Mouse (Mus musculus) CH12.LX (cell line): Measurements from ENCODE around the gene Kcnj11. TPM values are rescaled to one million over a fixed set of nuclear protein-coding genes. Genes with fewer than 3 reads are reported as not detected.

Experiments used
- DNase-seq: peaks from one replicate; pipeline ENCODE4 v3.0.0-alpha.2; 2013; ENCODE audit errors: extremely low read depth
- H3K27ac ChIP-seq: 2 replicates; pipeline ENCODE4 v1.5.1; 2012; ENCODE audit warnings: low read depth, mild to moderate bottlenecking, control low read depth, moderate library complexity; ENCODE audit not compliant: insufficient read depth
- H3K27me3 ChIP-seq: replicated peaks from 2 replicates; pipeline ENCODE3; 2012; ENCODE audit warnings: inconsistent platforms
- H3K36me3 ChIP-seq, 2 experiments: replicated peaks in 1 of 2; 2 replicates each; pipeline versions ENCODE3 to v1.6.1; 2012; ENCODE audit warnings: inconsistent platforms in 1 of 2, low read length in 1 of 2, mild to moderate bottlenecking in 1 of 2, mixed read lengths in 1 of 2, moderate library complexity in 1 of 2; ENCODE audit not compliant: control insufficient read depth in 1 of 2, insufficient read depth in 1 of 2
- H3K4me1 ChIP-seq, 2 experiments: 2 replicates each; pipeline ENCODE4 v1.6.1; 2012; ENCODE audit warnings: inconsistent platforms in 1 of 2, moderate library complexity in 1 of 2; ENCODE audit not compliant: insufficient read depth in 2 of 2, control insufficient read depth in 1 of 2
- H3K4me2 ChIP-seq: 2 replicates; pipeline ENCODE4 v1.6.1; 2012; ENCODE audit warnings: low read depth, mild to moderate bottlenecking, control low read depth; ENCODE audit not compliant: poor library complexity, insufficient read depth, severe bottlenecking
- H3K4me3 ChIP-seq, 3 experiments: fragments of 150-350 bp in 1 of 3; sonication (generic) in 1 of 3; replicated peaks in 1 of 3; 2 replicates each; pipeline versions ENCODE3 to v1.5.1; 2011 to 2012; ENCODE audit warnings: low read depth in 2 of 3, low read length in 2 of 3, mild to moderate bottlenecking in 2 of 3, moderate library complexity in 2 of 3, control low read depth in 1 of 3, improper control_type of control experiment in 1 of 3, inconsistent platforms in 1 of 3, mixed read lengths in 1 of 3; ENCODE audit not compliant: poor library complexity in 1 of 3
- H3K79me2 ChIP-seq: replicated peaks from 2 replicates; pipeline ENCODE4 v1.6.1; 2012; ENCODE audit warnings: mild to moderate bottlenecking, moderate library complexity; ENCODE audit not compliant: control insufficient read depth, poor library complexity, insufficient read depth, severe bottlenecking; ENCODE audit errors: extremely low read depth
- H3K9ac ChIP-seq: 2 replicates; pipeline ENCODE4 v1.6.1; 2012; ENCODE audit warnings: low read depth, mild to moderate bottlenecking, control low read depth, moderate library complexity; ENCODE audit not compliant: insufficient read depth
- H3K9me3 ChIP-seq: replicated peaks from 2 replicates; pipeline ENCODE3; 2012; ENCODE audit warnings: low read length, inconsistent platforms, mixed read lengths
- ELF1 ChIP-seq: IDR thresholded peaks from 2 replicates; pipeline ENCODE4 v1.6.1; 2014; ENCODE audit warnings: low read depth, mild to moderate bottlenecking, inconsistent platforms, low read length, improper control_type of control experiment
- EP300 ChIP-seq: IDR thresholded peaks from 2 replicates; pipeline ENCODE4 v1.6.1; 2011; ENCODE audit warnings: low read length, improper control_type of control experiment
- KAT2A ChIP-seq: IDR thresholded peaks from 2 replicates; pipeline ENCODE4 v1.6.1; 2012; ENCODE audit warnings: low read length, improper control_type of control experiment, inconsistent platforms; ENCODE audit not compliant: insufficient replicate concordance
- MEF2A ChIP-seq: IDR thresholded peaks from 2 replicates; pipeline ENCODE4 v1.6.1; 2014; ENCODE audit warnings: low read depth, mild to moderate bottlenecking, inconsistent platforms, low read length, improper control_type of control experiment, borderline replicate concordance
- NELFE ChIP-seq: IDR thresholded peaks from 2 replicates; pipeline ENCODE4 v1.6.1; 2011; ENCODE audit warnings: low read depth, low read length, improper control_type of control experiment
- NRF1 ChIP-seq: IDR thresholded peaks from 2 replicates; pipeline ENCODE4 v1.6.1; 2014; ENCODE audit warnings: low read depth, mild to moderate bottlenecking, inconsistent platforms, low read length, improper control_type of control experiment, moderate library complexity
- RCOR1 ChIP-seq: conservative IDR thresholded peaks from 2 replicates; pipeline ENCODE4 v1.6.1; 2012; ENCODE audit warnings: low read depth, mild to moderate bottlenecking, inconsistent platforms, low read length, improper control_type of control experiment
- SIN3A ChIP-seq: IDR thresholded peaks from 2 replicates; pipeline ENCODE4 v1.6.1; 2012; ENCODE audit warnings: low read length, improper control_type of control experiment, inconsistent platforms
- SMC3 ChIP-seq: IDR thresholded peaks from 2 replicates; pipeline ENCODE4 v1.6.1; 2011; ENCODE audit warnings: low read depth, low read length, improper control_type of control experiment
- TBP ChIP-seq: conservative IDR thresholded peaks from 2 replicates; pipeline ENCODE4 v1.6.1; 2011; ENCODE audit warnings: low read depth, low read length, improper control_type of control experiment
- UBTF ChIP-seq: IDR thresholded peaks from 2 replicates; pipeline ENCODE4 v1.6.1; 2012; ENCODE audit warnings: low read depth, mild to moderate bottlenecking, inconsistent platforms, low read length, improper control_type of control experiment, moderate library complexity
- USF1 ChIP-seq: IDR thresholded peaks from 2 replicates; pipeline ENCODE4 v1.6.1; 2014; ENCODE audit warnings: low read depth, mild to moderate bottlenecking, inconsistent platforms, low read length, improper control_type of control experiment
- ZMIZ1 ChIP-seq: IDR thresholded peaks from 2 replicates; pipeline ENCODE4 v1.6.1; 2012; ENCODE audit warnings: low read depth, mild to moderate bottlenecking, inconsistent platforms, low read length, improper control_type of control experiment
- dilution Hi-C: fragments of 300-500 bp; cut with MboI; formaldehyde crosslinking; loops from 2 replicates; pipeline ENCODE4 v1.14.3; 2020; ENCODE audit warnings: low sequenced_read_pairs; ENCODE audit not compliant: extremely low pct_unique_long_range_greater_than_20kb, extremely low pct_ligation_motif_present
- in situ Hi-C: fragments of 300-500 bp; cut with MboI; formaldehyde crosslinking; loops from 3 replicates; pipeline ENCODE4 v1.14.3; 2019; ENCODE audit warnings: low sequenced_read_pairs, low pct_ligation_motif_present, low pct_unique_long_range_greater_than_20kb, mixed read lengths
- polyA plus RNA-seq: library from polyadenylated mRNA; unstranded; fragments of >175 nt; gene quantifications from 2 replicates; pipeline ENCODE4 v1.2.1, GENCODE M21; 2012; ENCODE audit warnings: low read depth; ENCODE audit not compliant: insufficient read length
- total RNA-seq, 2 experiments: library from RNA; depleted of rRNA; stranded (reverse); fragments of 300-350 nt in 1 of 2; fragments of >200 nt in 1 of 2; gene quantifications; 2 replicates each; pipeline ENCODE4 v1.2.3; 2012 to 2014

The Kcnj11 gene
- total and polyA plus RNA-seq, 3 experiments, result not detected

DNA sequence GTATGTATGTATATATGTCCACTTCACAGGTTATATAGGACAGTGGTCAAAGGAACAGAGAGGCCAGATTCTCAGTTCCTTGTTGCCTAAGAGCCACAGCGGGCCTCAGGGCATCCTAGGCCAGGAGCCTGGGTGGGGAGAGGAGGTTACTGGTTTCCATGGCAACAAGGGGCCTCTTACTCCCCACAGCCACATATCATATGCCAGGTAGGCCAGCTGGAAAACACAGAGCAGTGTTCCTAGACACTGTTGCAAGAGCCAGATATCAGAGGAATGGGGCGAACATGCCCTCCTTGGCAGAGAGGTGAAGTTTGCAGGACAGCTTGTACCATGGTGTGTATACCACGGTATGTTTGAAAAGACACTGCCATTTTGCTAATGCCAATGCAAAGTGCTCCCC, 12.9 kb upstream of the Kcnj11 start:
- Histone ChIP-seq H3K4me1 (peaks cover 0 to 13% of the 10 kb centered on the region in 2 experiments; a peak in 3 of 4 replicates), H3K27ac (no peak overlapping the region), H3K9ac (no peak overlapping the region), H3K4me3 (no peak overlapping the region), H3K9me3 (peaks cover 11% of the 10 kb centered on the region), H3K36me3 (no peaks in the 10 kb centered on the region), H3K27me3 (peaks cover 73% of the 10 kb centered on the region), H3K79me2 (no peaks in the 10 kb centered on the region), H3K4me2 (no peak overlapping the region)
- TF ChIP-seq EP300 (no peak), KAT2A (no peak), UBTF (no peak), RCOR1 (no peak), NELFE (no peak), USF1 (no peak), TBP (no peak), NRF1 (no peak)
- no peak for DNase-seq
- in situ Hi-C loops, result no loop called here
- dilution Hi-C loops, result no loop called here

DNA sequence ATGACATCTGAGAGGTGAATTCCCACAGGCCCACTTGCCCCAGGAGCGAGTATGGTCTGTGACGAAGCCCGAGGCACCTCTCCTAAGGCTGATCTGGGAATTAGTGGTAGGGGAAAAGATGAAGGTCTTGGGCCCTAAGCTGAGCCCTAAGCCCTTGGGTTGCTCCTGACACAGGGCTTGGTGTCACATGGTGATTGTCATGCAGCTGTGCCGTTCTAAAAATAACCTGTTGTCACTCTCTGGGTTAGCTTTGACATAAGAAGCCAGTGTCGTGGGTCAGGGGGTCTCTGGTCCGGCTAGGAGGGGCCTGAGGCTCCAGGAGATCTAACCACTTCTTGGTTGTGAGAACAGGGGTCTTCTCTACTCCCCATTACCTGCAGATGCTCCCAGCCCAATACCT, 11.4 kb upstream of the Kcnj11 start:
- DNase-seq, result no peak
- Histone ChIP-seq H3K9me3 (peaks cover 2% of the 10 kb centered on the region), H3K4me3 (no peak overlapping the region), H3K36me3 (no peaks in the 10 kb centered on the region), H3K27ac (no peak overlapping the region), H3K9ac (no peak overlapping the region), H3K79me2 (no peaks in the 10 kb centered on the region), H3K27me3 (peaks cover 72% of the 10 kb centered on the region), H3K4me2 (no peak overlapping the region), H3K4me1 (peaks cover 0 to 11% of the 10 kb centered on the region in 2 experiments; a peak in 3 of 4 replicates)
- TF ChIP-seq SMC3, result no peak
- no peak for TF ChIP-seq MEF2A
- no peak for TF ChIP-seq ELF1
- no peak for TF ChIP-seq USF1
- TF ChIP-seq SIN3A, result no peak
- in situ Hi-C loops, result no loop called here
- dilution Hi-C loops, result no loop called here

DNA sequence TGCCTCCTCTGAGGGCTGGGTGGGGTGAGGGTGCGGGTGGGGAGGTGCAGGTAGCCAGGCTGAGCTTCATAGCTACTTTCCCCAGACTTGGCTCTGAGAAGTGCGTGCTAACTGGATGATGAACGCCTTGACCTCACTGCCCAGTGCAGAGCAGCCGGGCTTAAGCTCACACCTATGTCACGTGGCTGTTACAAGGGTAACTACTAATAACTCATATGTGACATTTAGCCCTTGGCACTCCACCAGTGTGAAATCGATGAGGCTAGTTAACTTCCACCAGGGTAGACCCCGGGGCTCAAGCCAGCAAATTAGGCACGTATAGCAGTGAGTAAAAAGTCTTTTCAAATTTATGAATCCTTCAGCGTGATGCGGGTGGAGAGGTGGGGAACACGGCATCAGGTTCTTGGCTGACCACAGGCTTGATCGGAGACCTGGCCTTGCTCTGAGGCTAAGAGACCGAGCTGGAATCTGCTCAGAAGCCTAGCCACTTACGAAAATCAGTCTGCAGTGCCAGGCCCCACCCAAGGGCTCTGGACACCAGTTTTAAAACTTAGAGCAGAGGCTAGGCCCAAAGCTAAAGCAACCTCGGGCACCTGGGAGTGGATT, 10.8 kb upstream of the Kcnj11 start:
- Histone ChIP-seq H3K4me3 (no peak overlapping the region), H3K27me3 (peaks cover 73% of the 10 kb centered on the region)
- TF ChIP-seq UBTF (no peak), ZMIZ1 (no peak)
- TF ChIP-seq, all 38 proteins: peak for 0
- no peak for DNase-seq
- in situ Hi-C loops, result no loop called here
- Histone ChIP-seq H3K79me2 (no peaks in the 10 kb centered on the region), H3K9me3 (no peaks in the 10 kb centered on the region), H3K27ac (no peak overlapping the region), H3K9ac (no peak overlapping the region), H3K36me3 (no peaks in the 10 kb centered on the region), H3K4me2 (no peak overlapping the region), H3K4me1 (peaks cover 0 to 11% of the 10 kb centered on the region in 2 experiments; a peak in 3 of 4 replicates)
- dilution Hi-C loops, result no loop called here
